Mouse (Mus musculus) megakaryocyte, embryonic 14.5 days (primary cell): ENCODE data around the gene Ikbke. TPM values are rescaled to one million over a fixed set of nuclear protein-coding genes. Genes with fewer than 3 reads are reported as not detected.
"Not testable (repeated sequence)": the region's sequence is repeated elsewhere in the genome, so short reads cannot be mapped to it uniquely, and the experiment has no call there.

Experiments used
- H3K27me3 ChIP-seq: replicated peaks from 2 replicates; pipeline ENCODE3; 2012; ENCODE audit warnings: inconsistent platforms
- H3K36me3 ChIP-seq: replicated peaks from 2 replicates; pipeline ENCODE3; 2012; ENCODE audit warnings: low read length, inconsistent platforms, mixed read lengths
- H3K4me1 ChIP-seq: 2 replicates; pipeline ENCODE4 v1.6.1; 2012; ENCODE audit warnings: inconsistent platforms
- H3K4me3 ChIP-seq: replicated peaks from 2 replicates; pipeline ENCODE3; 2012; ENCODE audit warnings: moderate library complexity, mild to moderate bottlenecking, inconsistent platforms
- H3K9me3 ChIP-seq: 2 replicates; pipeline ENCODE4 v1.6.1; 2012; ENCODE audit warnings: inconsistent platforms
- FLI1 ChIP-seq: IDR thresholded peaks from 2 replicates; pipeline ENCODE4 v1.6.1; 2012; ENCODE audit warnings: low read length, inconsistent platforms, mixed read lengths
- GATA1 ChIP-seq: IDR thresholded peaks from 3 replicates; pipeline ENCODE4 v1.6.1; 2012; ENCODE audit warnings: mixed read lengths, low read length, inconsistent platforms, borderline replicate concordance
- polyA plus RNA-seq: library from polyadenylated mRNA; stranded (reverse); fragments of >175 nt; gene quantifications from 2 replicates; pipeline ENCODE4 v1.2.3, GENCODE M21; 2012; ENCODE audit warnings: low replicate concordance; ENCODE audit not compliant: insufficient read depth

Ikbke gene
- polyA plus RNA-seq, 1 experiment: 15.6 TPM

DNA sequence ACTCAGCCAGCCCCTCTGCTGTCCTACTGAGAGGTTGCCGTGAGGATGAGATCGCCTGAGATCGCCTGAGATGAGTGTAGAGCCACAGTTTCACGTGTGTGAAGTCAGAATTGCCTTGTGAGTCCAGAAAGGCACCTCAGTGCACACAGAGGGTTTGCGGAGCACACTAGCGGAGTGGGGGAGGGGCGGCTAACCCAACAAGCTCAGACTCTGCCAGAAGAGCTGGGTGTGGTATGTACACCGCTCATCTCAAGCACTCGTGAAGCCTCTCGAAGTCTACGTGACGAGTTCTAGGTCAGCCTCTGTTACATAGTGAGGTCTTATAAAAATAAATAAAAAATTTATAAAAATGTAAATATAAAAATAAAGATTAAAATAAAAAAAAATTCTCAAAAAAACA is 15.5 kb downstream of the Ikbke start:
- H3K27me3 ChIP-seq: peaks cover 25% of the 10 kb centered on the region
- no peaks in the 10 kb centered on the region for H3K9me3 ChIP-seq
- TF ChIP-seq GATA1: no peak
- no peak for TF ChIP-seq FLI1
- H3K4me3 ChIP-seq: no peak overlapping the region
- peaks cover 63% of the 10 kb centered on the region for H3K36me3 ChIP-seq
- H3K4me1 ChIP-seq: peaks cover 9% of the 10 kb centered on the region

DNA sequence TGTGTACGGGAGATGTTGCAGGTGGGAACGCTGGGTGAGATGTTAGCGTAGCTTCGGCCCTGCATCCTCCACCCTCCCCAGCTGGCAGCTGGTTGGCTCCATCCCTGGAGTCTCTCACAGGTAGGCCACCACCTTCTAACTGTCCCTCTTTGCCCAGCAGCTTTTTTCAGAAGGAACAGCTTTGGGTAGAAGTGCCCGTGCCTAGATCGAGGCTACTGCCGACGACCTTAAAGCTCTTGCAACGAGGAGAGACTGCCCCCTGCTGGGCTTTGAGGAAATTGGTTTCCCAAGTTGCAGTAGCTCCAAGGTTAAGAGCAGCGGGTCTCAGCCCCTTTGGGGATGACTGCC is 19.1 kb downstream of the Ikbke start:
- Histone ChIP-seq H3K4me1 (peaks cover 5% of the 10 kb centered on the region), H3K27me3 (peaks cover 47% of the 10 kb centered on the region), H3K9me3 (0 out of 2 replicates have a peak, but pooled peaks cover 3% of the 10 kb centered on the region), H3K4me3 (no peak overlapping the region), H3K36me3 (peaks cover 80% of the 10 kb centered on the region)
- TF ChIP-seq GATA1: no peak
- TF ChIP-seq FLI1: no peak

DNA sequence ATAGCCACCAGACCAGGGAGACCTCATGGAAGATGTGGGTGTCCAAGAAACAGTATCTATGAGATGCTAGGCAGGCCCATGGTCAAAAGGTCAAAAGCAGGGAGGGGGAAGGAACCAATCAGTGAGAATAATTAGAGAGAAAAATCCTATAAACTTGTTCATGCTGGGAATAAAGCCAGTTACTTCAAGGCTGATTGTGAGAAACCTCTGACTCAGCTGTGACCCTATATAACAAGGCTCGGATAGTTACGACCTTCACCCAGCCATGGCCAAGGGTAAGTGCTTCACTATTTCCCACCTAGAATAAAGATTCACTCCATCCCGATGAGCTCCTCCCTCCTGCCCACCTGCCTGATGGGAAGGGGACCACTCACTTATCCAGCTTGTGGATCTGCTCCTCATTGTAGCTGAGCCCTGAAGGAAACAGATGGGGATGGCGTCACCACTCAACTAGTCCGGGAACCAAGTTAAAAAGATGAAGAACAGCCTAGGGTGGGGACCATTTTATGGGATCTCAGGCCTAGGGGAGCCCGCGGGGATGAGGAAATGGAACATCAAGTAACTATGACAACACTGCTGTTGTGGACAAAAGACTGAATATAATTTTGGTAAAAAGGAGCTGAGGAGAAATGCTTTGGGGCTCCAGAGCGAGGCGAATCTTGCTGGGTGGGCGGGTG is 19.6 kb downstream of the Ikbke start:
- TF ChIP-seq FLI1 (no peak), GATA1 (no peak)

DNA sequence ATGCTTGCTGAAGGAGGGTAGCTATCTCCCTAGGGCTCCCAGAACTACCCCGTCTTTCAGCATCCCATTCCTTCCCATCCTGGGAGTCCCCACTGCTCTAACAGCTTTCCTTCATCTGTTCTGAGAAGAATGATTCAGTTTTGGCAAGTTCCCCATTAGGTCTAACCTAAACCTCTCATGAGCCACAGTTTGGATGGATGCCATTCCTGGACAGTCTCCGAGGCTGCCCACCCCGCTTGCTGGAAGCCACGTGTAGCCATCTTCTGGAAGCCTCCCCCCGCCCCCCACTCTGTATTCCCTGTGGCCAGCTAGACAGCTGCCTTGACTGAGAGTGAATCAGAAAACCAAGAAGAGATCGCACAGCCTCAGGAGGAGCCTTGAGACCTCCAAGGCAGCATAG is 22.1 kb downstream of the Ikbke start:
- no peak for TF ChIP-seq FLI1
- TF ChIP-seq GATA1: no peak
- Histone ChIP-seq H3K9me3 (0 out of 2 replicates have a peak, but pooled peaks cover 3% of the 10 kb centered on the region), H3K36me3 (peaks cover 73% of the 10 kb centered on the region), H3K4me1 (peaks cover 30% of the 10 kb centered on the region), H3K4me3 (no peak overlapping the region), H3K27me3 (peaks cover 60% of the 10 kb centered on the region)

More for the DNA sequence above, 19.6 kb downstream of the Ikbke start:
- Histone ChIP-seq H3K27me3 (peaks cover 50% of the 10 kb centered on the region), H3K36me3 (peaks cover 83% of the 10 kb centered on the region), H3K4me1 (peaks cover 10% of the 10 kb centered on the region), H3K4me3 (no peak overlapping the region), H3K9me3 (0 out of 2 replicates have a peak, but pooled peaks cover 3% of the 10 kb centered on the region)

DNA sequence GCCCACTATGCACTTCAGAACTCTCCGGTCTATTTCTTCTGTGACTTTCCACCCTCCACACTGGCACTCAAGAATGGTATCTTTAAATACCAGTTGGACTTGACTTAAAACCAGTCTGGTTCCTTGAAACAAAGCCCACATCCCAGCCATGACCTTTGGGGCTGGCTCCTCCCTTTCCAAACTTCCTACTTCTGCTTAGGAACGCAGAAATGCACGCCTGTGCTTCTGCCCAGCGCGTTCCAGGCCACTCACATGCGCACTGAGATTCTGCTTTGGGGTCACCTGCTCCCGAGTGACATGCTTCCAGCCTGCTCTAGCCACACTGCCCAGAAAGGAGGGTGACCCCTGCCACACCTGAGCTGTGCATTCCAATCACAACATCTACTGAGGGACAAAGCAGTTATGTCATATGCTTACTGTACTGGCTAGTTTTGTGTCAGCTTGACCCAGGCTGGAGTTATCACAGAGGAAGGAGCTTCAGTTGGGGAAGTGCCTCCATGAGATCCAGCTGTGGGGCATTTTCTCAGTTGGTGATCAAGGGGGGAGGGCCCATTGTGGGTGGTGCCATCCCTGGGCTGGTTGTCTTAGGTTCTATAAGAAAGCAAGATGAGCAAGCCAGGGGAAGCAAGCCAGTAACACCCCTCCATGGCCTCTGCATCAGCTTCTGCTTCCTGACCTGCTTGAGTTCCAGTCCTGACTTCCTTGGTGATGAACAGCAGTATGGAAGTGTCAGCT is 26.7 kb downstream of the Ikbke start:
- not testable (repeated sequence) for H3K9me3 ChIP-seq
- peaks cover 35% of the 10 kb centered on the region for H3K36me3 ChIP-seq
- H3K27me3 ChIP-seq: peaks cover 77% of the 10 kb centered on the region
- peaks cover 30% of the 10 kb centered on the region for H3K4me1 ChIP-seq
- peak overlapping the region; percentile 25 for H3K4me3 ChIP-seq

GRCm38 (mm10) chr1:131246433-131247395 is 32.7 kb downstream of the Ikbke start:
- peak overlapping the region; percentile 94 for H3K4me3 ChIP-seq

GRCm38 (mm10) chr1:131245926-131246325 is 33.5 kb downstream of the Ikbke start:
- Histone ChIP-seq H3K9me3 (no peaks in the 10 kb centered on the region), H3K4me1 (peaks cover 49% of the 10 kb centered on the region), H3K36me3 (no peaks in the 10 kb centered on the region), H3K27me3 (peaks cover 90% of the 10 kb centered on the region), H3K4me3 (peak overlapping the region; percentile 94)
- no peak for TF ChIP-seq GATA1
- no peak for TF ChIP-seq FLI1

More at GRCm38 (mm10) chr1:131246433-131247395, 32.7 kb downstream of the Ikbke start:
- Histone ChIP-seq H3K4me1 (peaks cover 51% of the 10 kb centered on the region), H3K36me3 (no peaks in the 10 kb centered on the region), H3K9me3 (no peaks in the 10 kb centered on the region), H3K27me3 (peaks cover 89% of the 10 kb centered on the region)
- TF ChIP-seq FLI1 (no peak), GATA1 (no peak)

GRCm38 (mm10) chr1:131245089-131245856 is 34.1 kb downstream of the Ikbke start, which contains the start of gene Rassf5:
TSS of gene Rassf5 (minus strand) at chr1:131245258.
- H3K4me3 ChIP-seq: peak within 1 kb of the TSS; percentile 94
- peaks cover 48% of the 10 kb centered on the region for H3K4me1 ChIP-seq
- no peaks in the 10 kb centered on the region for H3K36me3 ChIP-seq
- H3K27me3 ChIP-seq: peaks cover 90% of the 10 kb centered on the region
- TF ChIP-seq GATA1 (no peak), FLI1 (no peak)
- H3K9me3 ChIP-seq: no peaks in the 10 kb centered on the region

- H3K4me3 ChIP-seq: peak overlapping the region; percentile 94
- peaks cover 48% of the 10 kb centered on the region for H3K4me1 ChIP-seq
- no peaks in the 10 kb centered on the region for H3K9me3 ChIP-seq
- H3K36me3 ChIP-seq: no peaks in the 10 kb centered on the region
- TF ChIP-seq FLI1 (no peak), GATA1 (no peak)
- peaks cover 90% of the 10 kb centered on the region for H3K27me3 ChIP-seq
Measured at GRCm38 (mm10) chr1:131244536-131245088, 34.8 kb downstream of the Ikbke start.
